Mouse (Mus musculus) midbrain, embryonic 11.5 days (tissue): ENCODE results near the gene Eps8. TPM values are rescaled to one million over a fixed set of nuclear protein-coding genes. Genes with fewer than 3 reads are reported as not detected.
A peak's percentile ranks its signal among the peaks of the same experiment; 100 is the strongest.

Experiments used
- ATAC-seq: fragments of 200-750 bp; cut with Nextera tagmentation; 2 replicates; pipeline ENCODE4 v1.8.0; 2017; ENCODE audit warnings: moderate TSS enrichment, moderate library complexity; ENCODE audit not compliant: low FRiP score
- DNase-seq: peaks from one replicate; pipeline ENCODE4 v3.0.0; 2015; ENCODE audit warnings: low spot score; ENCODE audit errors: missing footprints
- H3K27ac ChIP-seq: fragments of 300-500 bp; sonication (generic); 2 replicates; pipeline ENCODE4 v1.5.1; 2014; ENCODE audit warnings: low read depth, low read length
- H3K27me3 ChIP-seq: fragments of 300-500 bp; sonication (generic); 2 replicates; pipeline ENCODE4 v1.6.1; 2014; ENCODE audit warnings: mild to moderate bottlenecking, low read length, moderate library complexity, mixed read lengths; ENCODE audit not compliant: control insufficient read depth, insufficient read depth
- H3K36me3 ChIP-seq: fragments of 300-500 bp; sonication (generic); 2 replicates; pipeline ENCODE4 v1.6.1; 2014; ENCODE audit warnings: mild to moderate bottlenecking, low read length, moderate library complexity, mixed read lengths; ENCODE audit not compliant: control insufficient read depth, insufficient read depth
- H3K4me1 ChIP-seq: fragments of 300-500 bp; sonication (generic); 2 replicates; pipeline ENCODE4 v1.6.1; 2014; ENCODE audit warnings: low read length; ENCODE audit not compliant: control insufficient read depth, insufficient read depth
- H3K4me2 ChIP-seq: fragments of 300-500 bp; sonication (generic); 2 replicates; pipeline ENCODE4 v1.6.1; 2014; ENCODE audit warnings: mild to moderate bottlenecking, moderate library complexity
- H3K4me3 ChIP-seq: fragments of 300-500 bp; sonication (generic); 2 replicates; pipeline ENCODE4 v1.5.1; 2014; ENCODE audit warnings: low read depth, low read length
- H3K9ac ChIP-seq: fragments of 300-500 bp; sonication (generic); 2 replicates; pipeline ENCODE4 v1.6.1; 2014; ENCODE audit warnings: low read length
- H3K9me3 ChIP-seq: fragments of 300-500 bp; sonication (generic); 2 replicates; pipeline ENCODE4 v1.6.1; 2016; ENCODE audit warnings: low read length; ENCODE audit not compliant: control insufficient read depth
- WGBS: fragments of 180-500 bp; shearing (Covaris S2); extraction: QIAGEN DNeasy Blood & Tissue Kit; methylation state at CpG from one replicate; pipeline ENCODE4 v1.1.7; 2014; 5-methylcytosine and 5-hydroxymethylcytosine counted together
- polyA plus RNA-seq: library from polyadenylated mRNA; unstranded; fragments of >200 nt; fragmentation: Nextera tagmentation; extraction: Ambion mirVana; gene quantifications from 2 replicates; pipeline ENCODE4 v1.2.1, GENCODE M21; 2014

Gene Eps8
- polyA plus RNA-seq, 1 experiment from 2014 or later: 6.8 TPM

DNA sequence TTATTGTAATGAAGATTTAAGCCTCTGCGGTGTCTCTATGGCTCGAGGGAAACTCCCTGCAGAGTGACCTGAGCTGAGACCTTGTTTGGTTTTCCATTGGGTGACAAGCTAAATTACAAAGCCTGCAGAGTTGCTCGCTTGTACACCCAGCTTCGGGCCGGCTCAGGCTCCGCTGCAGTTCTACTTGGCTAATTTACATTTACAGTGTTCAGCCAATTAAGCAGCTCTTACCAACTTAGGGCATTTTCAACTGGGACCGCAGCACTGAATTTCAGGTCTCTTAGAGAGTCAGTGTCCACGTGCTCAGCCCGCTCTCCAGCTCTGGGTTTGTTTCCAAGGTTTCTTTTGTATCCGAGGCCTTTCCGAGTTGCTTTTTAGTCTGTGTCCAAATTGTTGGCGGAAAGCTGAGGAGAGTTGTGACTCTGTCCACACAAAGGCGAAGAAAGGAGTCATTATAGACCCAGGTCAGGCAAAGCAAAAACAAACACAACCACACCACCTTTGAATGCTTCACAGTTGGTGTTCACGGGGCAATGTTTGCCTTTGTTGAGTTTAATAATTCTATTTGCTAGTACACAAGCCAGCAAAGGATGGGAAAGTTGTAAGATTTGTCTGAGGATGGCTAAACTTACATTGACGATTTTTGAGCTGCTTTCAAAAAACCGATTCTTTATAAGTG is 216.6 kb downstream of the Eps8 start:
- H3K4me2 ChIP-seq: 0 out of 2 replicates have a peak overlapping the region, but pooled peaks have one; percentile 11
- peaks cover 4% of the 10 kb centered on the region; the same call in 1 of the 2 replicates for H3K4me1 ChIP-seq
- ATAC-seq: peak; percentile 70
- peak; percentile 92 for DNase-seq
- no peak overlapping the region for H3K9ac ChIP-seq
- WGBS: 22% methylated on average over 16 of the region's 16 CpGs
- H3K9me3 ChIP-seq: no peaks in the 10 kb centered on the region
- H3K4me3 ChIP-seq: no peak overlapping the region
- H3K36me3 ChIP-seq: no peaks in the 10 kb centered on the region
- H3K27me3 ChIP-seq: no peaks in the 10 kb centered on the region
- no peak overlapping the region for H3K27ac ChIP-seq

DNA sequence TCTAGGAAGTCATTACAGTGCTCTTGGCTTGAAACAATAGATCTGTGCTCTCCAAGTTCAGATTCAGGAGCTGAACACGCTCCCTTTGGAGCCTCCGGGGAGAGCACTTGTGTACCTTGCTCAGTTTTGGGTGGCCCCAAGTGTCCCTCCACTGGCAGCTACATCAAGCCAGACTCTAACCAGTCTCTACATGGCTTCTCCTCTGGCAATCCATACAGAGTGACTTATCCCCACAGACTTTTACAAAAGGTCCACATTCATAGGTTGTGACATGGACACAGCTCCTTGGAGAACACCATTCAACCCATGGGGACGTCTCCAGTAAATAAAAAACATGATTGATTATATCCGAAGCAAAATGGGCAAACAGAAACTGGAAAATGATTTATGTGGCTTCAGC is 217.2 kb downstream of the Eps8 start:
- H3K9me3 ChIP-seq: no peaks in the 10 kb centered on the region
- ATAC-seq (no peak), DNase-seq (no peak)
- no peak overlapping the region for H3K4me2 ChIP-seq
- no peak overlapping the region for H3K9ac ChIP-seq
- no peak overlapping the region for H3K4me3 ChIP-seq
- H3K27me3 ChIP-seq: no peaks in the 10 kb centered on the region
- 73% methylated on average over 4 of the region's 4 CpGs for WGBS
- no peak overlapping the region for H3K27ac ChIP-seq
- no peaks in the 10 kb centered on the region for H3K36me3 ChIP-seq
- H3K4me1 ChIP-seq: peaks cover 4% of the 10 kb centered on the region; the same call in 1 of the 2 replicates

DNA sequence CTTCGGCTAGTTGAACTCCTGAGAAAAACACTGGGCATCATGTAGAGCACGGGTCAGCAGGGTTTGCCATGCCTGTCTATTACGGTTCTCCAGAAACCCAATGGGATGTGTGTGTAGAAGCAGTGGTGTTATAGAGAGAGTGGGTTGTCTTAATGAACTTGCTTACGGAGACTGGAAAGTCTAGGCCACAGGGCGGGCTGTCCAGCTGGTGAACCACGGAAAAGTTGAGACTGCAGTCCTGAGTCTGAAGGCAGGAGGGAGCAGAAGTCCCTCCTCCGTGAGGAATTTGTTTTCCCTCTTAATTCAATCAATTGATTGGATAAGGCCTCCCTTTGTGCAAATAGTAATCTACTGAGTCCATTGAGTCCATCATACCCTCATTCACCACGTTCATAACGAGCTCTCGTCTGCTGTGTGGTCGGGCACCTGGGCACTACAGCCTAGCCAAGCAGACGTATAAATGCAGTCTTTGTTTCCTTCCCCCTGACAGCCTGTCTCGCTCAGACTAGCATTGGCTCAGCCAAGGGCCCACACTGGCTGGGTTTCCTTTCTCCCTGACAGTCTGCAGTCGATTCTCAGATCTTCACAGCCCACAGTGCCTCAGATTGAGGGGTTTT is 221.0 kb downstream of the Eps8 start:
- ATAC-seq: peak; percentile 73
- H3K27ac ChIP-seq: no peak overlapping the region

More for the DNA sequence above, 221.0 kb downstream of the Eps8 start:
- no peak overlapping the region for H3K9ac ChIP-seq
- no peaks in the 10 kb centered on the region for H3K27me3 ChIP-seq
- peaks cover 4% of the 10 kb centered on the region; the same call in 1 of the 2 replicates for H3K4me1 ChIP-seq
- no peaks in the 10 kb centered on the region for H3K9me3 ChIP-seq
- no peak overlapping the region for H3K4me2 ChIP-seq
- peak; percentile 80 for DNase-seq
- H3K36me3 ChIP-seq: no peaks in the 10 kb centered on the region
- 65% methylated on average over 14 of the region's 14 CpGs for WGBS
- H3K4me3 ChIP-seq: no peak overlapping the region

Other genes with a start within 250 kb of the Eps8 start
- gene Strap, start 80.2 kb upstream of the Eps8 start, polyA plus RNA-seq: 259 and 280 TPM in 2 replicates
- gene Dera, start 99.7 kb upstream of the Eps8 start, polyA plus RNA-seq: 59.9 and 64.0 TPM in 2 replicates